Mouse (Mus musculus) left cerebral cortex, adult 18-20 months (tissue): ENCODE measurements around the gene Pfn1. TPM values are rescaled to one million over a fixed set of nuclear protein-coding genes. Genes with fewer than 3 reads are reported as not detected.

Source experiments
- DNase-seq, 2 experiments: peaks; one replicate each; pipeline ENCODE4 v3.0.0; 2021 to 2022; ENCODE audit warnings: low spot score in 2 of 2, mixed read lengths in 1 of 2
- total RNA-seq, 2 experiments: library from RNA; stranded (reverse); gene quantifications; 2 replicates each; pipeline ENCODE4 v1.2.3; 2021

Gene Pfn1
- total RNA-seq, 2 experiments from 2014 or later, result 224 to 231 TPM

DNA sequence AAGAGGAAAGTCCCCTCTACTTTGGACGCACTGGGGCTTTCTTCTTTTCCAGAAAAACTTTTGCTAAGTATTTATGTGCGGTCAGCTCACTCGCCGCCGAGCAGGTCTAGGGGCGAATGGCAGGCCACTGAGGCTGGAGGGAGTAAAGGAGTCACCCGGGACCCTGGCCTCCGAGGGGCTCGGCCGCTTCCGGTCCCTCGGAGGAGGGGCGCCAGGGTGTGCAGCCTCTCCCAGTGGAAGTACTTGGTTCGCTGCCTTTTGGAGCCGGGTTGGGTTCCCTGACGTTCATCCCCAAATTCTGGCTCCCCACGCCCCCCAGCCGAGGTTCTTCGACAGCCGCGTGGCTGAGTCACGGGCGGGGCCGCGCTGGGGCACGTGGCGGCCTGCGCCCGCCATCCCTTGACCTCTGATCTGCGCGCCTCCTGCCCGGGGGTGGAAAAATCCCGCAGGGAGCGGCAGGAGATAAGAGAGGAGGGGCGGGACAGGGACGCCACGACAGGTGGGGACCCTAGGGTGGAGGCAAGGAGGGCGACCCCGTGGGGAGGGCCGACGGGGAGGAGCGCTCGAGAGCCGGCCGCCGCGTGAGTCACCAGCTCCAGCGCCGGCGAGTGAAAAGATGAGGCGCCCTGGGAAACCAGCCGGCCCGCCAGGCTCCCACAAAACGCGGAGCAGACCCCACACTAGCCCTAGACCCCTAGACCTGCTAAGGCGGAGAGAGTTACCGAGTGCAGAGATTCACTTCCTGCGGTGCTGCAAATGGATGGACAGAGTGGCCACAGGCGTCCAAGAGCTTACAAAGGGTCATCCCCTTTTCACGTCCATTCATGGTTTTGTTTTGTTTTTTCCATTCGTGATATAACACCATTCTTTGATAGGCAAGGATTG, 1.4 kb upstream of the Pfn1 start:
- no peak for DNase-seq

DNA sequence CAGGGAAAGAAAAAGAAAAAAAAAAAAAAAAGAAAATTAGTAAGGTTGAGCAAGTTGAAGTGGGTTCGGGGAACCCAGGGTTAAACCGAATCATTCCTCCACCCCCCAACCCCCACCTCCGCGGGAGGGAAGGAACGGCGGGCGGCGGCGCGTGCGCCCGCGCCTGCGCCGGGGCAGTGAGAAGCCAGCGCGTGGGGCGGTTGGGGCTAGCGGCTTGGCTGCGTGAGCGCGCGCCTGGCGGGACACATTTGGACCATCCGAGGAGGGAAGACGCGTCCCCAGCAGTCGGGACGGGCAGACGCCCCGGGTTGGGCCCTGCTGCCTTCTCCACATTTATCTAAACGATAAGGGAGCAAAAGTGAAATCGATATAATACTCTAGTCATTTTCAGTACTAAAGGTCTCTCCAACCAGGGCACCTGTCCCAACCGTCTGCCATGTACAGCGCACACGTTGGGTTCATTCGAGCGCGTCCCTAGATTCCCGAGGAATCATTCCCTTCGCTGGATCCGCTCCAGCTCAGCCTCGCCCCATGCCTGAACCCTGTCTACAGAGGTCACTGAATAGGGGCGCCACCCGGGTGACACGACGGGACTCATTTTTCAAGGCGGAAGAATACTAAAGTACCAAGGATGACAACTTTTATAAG, 603 bp upstream of the Pfn1 start:
- DNase-seq, result peak; percentile 68 to 80

DNA sequence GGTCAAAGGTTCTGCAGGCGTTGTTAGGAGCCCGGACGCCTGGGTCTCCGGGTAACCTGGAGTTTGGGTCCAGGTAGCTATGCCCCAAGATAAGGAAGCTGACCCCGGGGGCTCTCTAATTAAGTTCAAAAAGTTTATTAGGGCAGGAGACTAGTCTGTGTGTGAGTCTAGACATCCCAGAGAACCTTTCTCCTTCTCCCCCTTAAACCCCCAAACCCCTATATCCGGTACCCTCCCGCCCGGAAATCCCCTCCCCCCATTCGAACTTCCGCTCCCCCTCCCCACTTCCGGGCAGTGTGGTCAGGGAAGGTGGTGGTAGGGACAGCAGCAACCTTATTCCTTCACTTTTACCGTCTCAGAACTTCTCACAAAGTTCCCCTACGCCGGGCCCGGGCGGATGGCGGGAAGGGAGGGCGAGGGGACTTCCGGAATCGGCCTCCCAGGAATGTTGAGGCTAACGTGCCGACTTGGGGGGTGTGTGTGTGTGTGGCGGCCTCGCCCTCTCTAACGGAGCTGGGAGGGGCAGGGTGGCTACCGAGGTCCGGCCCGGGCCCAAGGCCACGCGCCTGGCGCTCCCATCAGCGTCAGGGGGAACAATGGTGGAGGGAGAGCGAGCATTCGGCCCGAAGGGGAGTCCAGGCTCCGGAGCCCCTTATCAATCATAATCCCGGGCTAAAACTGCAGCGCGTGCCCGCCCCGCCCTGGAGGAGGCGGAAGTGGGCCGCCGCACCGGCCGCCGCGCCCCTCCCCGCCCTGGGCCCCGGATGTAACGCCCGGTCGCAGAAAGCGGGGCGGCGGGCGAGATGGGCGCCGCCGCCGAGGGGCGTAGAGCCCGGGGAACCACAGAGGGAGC, 873 bp downstream of the Pfn1 start:
- peak; percentile 51 to 54 for DNase-seq

DNA sequence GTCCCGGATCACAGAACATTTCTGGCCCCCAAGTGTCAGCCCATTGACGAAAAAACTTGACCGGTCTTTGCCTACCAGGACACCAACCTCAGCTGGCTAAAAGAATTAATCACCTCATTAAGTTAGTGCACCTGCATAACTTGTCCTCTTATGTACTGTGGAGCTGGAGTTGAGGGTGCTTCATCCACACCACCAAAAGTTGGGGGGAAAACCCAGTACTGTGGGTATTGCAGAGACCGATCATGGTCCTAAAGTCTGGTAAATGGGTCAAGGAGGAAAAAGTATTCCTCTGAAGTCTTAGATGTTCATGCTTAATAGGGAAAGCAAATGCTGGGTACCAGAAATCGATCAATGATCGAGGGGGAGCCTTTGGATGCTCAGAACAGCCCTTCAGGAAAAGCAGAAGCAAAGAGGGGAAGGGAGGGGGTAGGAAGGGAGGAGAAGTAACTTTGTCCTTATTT, 1.5 kb downstream of the Pfn1 start:
- no peak for DNase-seq

DNA sequence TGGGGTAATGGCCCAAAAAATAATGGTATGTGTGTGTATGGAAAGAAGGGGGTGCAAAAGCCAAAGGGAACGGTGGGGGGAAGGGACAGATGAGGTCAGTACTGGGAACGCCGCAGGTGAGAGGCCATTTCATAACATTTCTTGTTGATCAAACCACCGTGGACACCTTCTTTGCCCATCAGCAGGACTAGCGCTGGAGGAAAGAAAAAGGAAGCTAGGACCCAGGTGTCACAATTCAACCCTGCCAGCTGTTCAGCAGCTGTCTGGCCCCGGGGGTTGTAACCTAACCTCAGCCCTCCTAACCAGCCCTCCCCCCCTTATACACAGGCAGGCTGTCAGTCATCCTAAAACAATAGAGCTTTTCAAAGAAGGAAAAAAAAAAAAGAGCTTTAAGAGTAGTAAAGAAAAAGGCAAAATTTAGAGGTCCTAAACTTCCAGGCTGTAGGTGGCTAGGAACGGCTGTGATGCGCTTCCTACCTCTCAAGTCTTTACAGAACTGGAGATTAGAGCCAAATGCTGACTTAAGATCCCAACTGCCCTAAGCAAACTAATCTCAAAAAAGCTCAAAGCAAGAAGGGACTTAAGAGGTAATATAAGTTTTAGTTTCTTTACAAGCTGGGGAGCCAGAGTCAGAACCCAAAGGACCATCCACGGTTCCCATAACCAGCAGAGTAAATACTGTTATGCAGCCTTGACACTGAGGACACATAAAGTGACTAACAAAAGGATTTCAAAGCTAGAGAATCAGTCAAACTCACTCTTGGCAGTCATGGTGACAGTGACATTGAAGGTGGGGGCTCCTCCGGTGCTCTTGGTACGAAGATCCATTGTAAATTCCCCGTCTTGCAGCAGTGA, 2.2 kb downstream of the Pfn1 start:
- DNase-seq, result no peak

DNA sequence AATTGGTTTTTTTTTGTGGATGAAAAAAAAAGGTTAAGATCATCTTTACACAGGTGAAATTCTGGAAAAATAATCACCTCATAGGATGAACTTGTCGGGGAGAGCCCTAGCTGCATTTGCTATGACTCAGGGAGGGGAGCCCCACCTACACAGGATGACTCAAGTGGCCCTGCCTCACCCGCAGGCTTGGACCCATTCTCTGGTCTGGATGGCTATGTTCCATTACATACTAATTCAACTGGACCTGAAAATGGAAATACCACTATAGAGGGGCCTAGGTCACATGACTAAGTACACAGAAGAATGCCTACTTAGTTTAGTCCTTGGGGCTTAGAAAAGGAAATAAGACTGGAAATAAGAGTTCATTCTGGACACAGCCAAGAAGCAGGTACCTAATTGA, 3.1 kb downstream of the Pfn1 start:
- DNase-seq, result no peak

DNA sequence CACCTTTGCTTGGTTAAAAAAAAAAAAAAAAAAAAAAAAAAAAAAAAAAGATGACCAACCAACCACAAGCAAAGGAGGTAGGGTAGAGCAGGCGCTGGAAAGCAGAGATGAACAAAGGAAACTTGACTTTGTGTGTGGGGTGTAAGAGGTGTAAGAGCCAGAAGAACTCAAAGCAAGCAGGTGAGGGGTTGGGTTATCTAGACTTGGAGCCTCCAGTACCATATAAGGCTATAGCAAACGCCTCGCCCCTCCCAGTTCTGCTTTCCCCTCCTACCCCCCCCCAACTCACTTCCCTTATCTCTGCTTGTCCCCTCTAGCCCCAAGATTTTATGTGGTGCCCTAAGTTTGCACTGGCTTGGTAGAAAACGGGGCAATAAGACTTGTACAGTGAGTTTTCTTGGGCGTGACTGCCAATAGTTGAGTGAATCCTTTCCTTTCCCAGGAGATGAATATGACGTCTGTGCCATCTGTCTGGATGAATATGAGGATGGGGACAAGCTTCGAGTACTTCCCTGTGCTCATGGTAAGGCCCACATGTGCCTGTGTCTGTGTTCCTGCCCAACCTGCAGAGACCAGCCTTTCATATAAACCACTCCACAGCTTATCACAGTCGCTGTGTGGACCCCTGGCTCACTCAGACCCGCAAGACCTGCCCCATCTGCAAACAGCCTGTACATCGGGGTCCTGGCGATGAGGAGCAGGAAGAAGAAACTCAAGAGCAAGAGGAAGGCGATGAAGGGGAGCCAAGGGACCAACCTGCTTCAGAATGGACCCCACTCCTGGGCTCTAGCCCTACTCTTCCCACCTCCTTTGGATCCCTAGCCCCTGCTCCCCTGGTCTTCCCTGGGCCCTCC, 3.9 kb downstream of the Pfn1 start:
- no peak for DNase-seq

DNA sequence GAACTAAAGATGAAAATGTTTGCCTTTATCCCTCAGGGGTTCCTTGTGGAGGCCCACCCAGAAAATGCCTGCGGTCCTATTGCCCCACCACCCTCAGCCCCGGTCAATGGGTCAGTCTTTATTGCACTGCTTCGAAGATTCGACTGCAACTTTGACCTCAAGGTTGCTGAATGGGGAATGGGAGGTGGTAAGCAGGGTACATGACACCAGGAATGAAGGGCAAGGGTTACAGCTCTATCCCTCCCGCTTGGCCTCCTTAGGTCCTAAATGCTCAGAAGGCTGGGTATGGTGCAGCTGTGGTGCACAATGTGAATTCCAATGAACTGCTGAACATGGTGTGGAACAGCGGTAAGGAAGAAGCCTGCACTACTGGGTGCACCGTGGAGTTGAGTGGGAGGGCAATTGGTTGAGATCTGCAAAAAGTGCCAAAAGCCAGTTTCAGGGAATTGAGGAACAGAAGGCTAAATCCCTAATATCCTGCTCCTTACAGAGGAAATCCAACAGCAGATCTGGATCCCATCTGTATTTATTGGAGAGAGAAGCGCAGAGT, 5.2 kb downstream of the Pfn1 start:
- DNase-seq, result no peak

DNA sequence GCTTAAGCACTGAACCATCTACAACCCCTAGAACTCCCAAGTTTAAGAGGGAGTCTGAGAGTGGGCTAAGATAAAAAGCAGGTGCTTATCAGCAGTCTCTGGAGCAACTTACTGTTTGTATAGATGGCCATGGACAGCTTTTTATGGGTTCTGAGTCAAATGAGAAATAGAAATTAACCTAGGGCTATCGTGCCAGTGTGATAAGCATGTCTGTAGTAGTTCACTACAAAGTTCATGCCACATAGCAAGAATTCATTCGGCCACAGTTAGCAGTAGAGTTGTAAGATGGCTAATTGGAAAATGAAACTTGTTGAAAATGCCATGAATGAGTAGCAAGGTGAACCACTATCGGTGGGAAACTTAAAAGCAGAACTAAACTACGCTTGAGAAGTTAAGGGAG, 5.9 kb downstream of the Pfn1 start:
- no peak for DNase-seq

DNA sequence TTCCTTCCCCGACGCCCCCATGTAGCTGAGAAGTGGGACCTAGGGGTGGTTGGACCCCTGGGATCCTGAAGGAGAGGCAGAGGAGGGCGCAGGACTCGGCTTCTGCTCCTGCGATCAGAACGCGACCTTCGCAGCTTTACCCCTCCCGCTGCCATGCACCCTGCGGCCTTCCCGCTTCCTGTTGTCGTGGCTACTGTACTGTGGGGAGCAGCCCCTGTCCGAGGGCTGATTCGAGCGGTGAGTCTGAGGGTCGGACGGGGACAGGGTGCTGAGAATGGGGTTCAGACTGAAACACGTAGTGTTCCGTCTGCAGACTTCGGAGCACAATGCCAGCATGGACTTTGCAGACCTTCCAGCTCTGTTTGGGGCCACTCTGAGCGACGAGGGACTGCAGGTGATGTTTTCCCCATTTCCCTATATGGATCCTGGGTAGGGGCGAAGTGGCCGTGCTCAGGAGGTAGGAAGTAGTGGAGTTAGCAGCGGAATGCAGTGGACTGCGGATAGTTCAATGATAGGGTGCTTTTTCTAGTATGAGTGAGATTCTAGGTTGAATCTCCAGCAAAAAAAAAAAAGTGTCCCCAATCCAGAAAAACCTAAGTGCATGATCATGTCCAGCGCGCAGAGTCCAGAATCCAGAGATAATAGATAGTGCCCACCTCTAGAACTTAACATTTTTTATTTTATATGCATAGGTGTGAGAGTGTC, 6.6 kb downstream of the Pfn1 start:
- DNase-seq, result no peak

DNA sequence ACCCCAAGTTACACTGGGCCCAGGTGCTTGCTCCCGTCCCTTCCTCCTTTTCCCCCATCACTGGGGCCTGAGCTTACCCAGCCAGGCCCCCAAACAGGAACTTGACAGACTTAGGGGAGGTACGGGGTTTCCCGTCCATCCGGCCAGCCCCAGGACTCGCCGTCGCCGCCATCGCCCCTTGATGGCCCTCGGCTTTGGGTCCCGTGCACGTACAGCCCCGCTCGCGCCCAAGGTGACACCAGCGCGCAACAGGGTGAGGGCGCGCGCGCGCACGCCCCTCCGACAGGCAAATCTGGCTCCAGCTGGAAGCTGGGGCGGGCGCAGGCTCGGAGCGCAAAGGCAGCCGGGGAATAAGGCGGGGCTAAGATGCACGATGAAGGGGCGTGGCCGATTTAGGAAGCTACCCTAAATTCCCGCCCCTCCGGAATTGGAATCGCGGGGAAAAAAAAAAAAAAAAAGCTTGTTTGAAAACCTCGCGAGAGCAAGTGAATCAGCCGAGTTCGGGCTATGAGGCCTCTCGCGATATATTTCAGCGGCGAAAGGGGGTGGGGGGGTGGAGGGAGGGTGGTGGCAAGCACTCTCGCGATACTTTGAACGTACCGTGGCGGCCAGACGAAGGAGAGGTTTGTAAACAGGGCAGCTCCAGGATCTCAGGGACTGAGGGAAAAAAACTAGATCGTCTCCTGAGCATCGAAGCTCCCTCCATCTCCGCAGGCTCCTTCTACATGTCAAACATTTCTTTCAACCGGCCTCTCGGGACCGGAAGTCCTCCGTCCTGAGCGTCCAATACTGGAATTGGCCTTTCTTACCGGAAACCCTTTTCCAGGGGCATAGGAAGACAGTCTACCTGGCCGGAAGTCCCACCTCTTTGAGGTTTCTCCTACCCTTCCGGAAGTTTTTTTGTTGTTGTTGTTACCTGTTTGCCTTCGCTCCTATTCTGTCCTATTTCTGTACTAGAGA, 7.5 kb downstream of the Pfn1 start, which contains the start of the genes Rnf167 and Slc25a11:
Gene Rnf167, plus strand, starts transcription at position 545 of the 960 bp plus-strand sequence.
Gene Slc25a11, minus strand, starts transcription at position 789 of the 960 bp plus-strand sequence.
- peak; percentile 95 to 97 for DNase-seq

DNA sequence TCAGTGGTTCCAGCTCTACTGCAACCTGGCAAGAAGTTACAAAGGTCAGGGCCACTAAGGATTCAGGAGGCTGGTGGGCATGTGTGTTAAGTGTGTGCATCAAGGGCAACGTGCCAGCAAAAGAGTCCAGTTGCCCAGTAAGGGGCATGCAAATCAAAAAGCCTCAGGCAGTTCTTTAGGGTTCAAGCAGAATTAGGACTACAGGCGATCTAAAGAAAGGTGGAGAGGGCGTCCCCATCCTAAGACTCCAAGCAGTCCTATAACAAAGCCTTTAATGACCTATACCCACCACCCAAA, 8.2 kb downstream of the Pfn1 start:
- no peak for DNase-seq

DNA sequence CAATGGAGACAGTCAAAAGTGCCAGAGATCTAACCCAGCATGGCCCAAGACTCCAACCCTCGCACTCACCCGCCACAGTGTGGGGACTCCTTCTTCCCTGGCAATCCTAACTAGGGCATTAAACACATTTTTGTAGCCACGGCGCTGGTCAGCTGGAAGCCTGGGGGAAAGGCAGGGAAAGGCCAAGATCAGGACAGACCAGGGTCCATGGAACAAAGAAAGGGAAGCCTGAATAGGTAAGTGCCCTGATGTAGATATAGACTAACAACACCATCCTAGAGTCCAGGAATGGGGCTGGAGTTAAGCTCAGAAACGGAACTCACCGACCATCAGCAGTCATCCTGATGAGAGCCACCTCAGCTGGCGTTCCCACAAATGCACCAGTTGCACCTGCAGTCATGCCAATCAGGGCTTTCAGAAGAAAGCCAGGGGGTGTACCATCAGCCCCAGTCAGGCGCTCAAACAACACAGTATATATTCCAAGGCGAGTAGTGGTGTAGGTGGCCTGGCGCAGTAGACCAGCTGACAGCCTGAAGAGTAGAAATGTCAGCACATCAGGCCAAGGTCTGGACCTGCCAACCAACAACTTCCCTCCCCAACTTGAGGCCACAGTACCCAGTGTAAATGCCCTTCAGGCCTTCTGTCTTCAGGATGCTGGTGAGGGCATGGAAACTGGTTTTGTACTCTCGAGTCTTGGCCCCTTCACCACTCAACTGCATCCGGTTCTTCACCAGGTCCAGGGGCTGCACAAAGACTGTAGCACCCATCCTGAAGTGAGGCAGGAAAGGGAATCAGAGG, 8.8 kb downstream of the Pfn1 start:
- no peak for DNase-seq

DNA sequence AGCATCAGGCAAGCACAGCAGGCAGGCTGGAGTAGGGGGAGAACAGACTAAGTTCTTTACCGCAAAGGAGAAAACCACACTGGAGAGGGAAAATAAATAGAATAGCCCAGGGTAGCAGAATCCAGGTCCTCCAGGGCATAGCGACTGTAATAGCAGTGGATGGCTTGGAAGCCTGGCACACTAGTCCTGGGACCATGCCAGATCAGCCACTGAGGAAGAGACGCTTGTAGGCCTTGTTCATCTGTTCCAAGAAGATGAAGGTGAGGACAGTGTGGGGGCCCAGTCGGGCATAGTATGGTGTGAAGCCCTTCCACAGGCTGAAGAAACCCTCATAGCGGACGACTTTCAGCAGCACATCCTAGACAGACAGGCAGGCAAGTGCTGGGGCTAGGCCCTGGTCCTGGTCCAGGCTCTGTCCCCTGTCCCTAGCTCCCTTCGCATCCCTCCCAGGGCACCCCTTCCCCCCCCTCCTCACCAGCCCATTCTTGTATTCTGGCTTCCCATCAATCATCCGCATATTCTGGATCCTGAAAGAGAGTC, 9.8 kb downstream of the Pfn1 start:
- no peak for DNase-seq

DNA sequence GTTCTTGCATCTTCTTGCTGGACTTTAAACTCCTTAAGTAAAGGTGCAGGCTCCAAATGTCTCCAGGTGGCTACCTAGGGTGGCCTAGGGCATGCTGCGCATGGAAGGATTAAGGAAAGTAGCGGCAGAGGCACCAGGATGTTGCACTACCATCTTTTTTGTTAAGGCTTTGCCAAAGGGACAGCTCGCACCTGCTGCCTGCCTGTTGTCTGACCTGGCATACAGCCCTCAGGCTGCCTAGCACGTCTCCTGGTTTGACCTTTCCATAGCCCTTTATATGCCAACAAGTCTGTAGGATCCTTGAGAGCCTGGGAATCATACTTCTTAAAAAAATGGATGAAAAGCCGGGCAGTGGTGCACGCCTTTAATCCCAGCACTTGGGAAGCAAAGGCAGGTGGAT, 11.4 kb downstream of the Pfn1 start:
- no peak for DNase-seq

DNA sequence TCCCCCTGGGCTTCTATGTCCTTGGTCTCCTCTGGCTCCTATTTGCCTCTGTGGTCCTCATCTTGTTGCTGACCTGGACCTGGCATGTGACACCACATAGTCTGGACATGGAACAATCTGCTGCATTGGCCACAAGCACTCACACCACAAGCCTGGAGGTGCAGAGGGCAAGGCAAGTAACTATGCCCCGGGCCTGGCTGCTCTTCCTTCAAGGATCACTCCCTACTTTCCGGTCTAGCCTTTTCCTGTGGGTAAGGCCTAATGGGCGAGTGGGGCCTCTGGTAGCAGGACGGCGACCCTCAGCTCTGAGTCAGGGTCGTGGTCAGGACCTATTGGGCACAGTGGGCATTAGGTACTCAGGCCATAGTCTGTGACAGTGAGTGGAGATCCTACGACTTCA, 13.2 kb downstream of the Pfn1 start:
- no peak for DNase-seq

DNA sequence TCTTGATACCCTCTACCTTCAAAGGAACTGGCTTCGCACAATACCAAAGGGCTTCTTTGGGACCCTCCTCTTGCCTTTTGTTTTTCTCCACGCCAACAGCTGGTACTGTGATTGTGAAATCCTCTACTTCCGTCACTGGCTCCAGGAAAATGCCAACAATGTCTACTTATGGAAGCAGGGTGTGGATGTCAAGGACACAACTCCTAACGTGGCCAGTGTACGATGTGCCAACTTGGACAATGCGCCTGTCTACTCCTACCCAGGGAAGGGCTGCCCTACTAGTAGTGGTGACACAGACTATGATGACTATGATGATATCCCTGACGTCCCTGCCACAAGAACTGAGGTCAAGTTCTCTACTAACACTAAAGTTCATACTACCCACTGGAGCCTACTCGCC, 14.5 kb downstream of the Pfn1 start:
- DNase-seq, result no peak
